Mouse (Mus musculus) forebrain, embryonic 11.5 days (tissue): ENCODE measurements around the gene Slc7a1. TPM values are rescaled to one million over a fixed set of nuclear protein-coding genes. Genes with fewer than 3 reads are reported as not detected.

Source experiments
- ATAC-seq: fragments of 200-750 bp; cut with Nextera tagmentation; replicated peaks from 2 replicates; pipeline ENCODE4 v1.8.0; 2017; ENCODE audit warnings: moderate TSS enrichment; ENCODE audit not compliant: low FRiP score
- DNase-seq: peaks from one replicate; pipeline ENCODE4 v3.0.0-alpha.2; 2017; ENCODE audit warnings: low spot score
- H3K27ac ChIP-seq: fragments of 300-500 bp; sonication (generic); 2 replicates; pipeline ENCODE4 v1.5.1; 2014; ENCODE audit warnings: low read depth, low read length
- H3K27me3 ChIP-seq: fragments of 300-500 bp; sonication (generic); 2 replicates; pipeline ENCODE4 v1.6.1; 2014; ENCODE audit warnings: mild to moderate bottlenecking, low read length, mixed read lengths; ENCODE audit not compliant: control insufficient read depth, insufficient read depth
- H3K36me3 ChIP-seq: fragments of 300-500 bp; sonication (generic); 2 replicates; pipeline ENCODE4 v1.6.1; 2014; ENCODE audit warnings: mild to moderate bottlenecking, low read length, moderate library complexity, mixed read lengths; ENCODE audit not compliant: control insufficient read depth, insufficient read depth
- H3K4me1 ChIP-seq: fragments of 300-500 bp; sonication (generic); replicated peaks from 2 replicates; pipeline ENCODE4 v1.6.1; 2014; ENCODE audit warnings: low read length, mixed read lengths; ENCODE audit not compliant: control insufficient read depth, insufficient read depth
- H3K4me2 ChIP-seq: fragments of 300-500 bp; sonication (generic); 2 replicates; pipeline ENCODE4 v1.6.1; 2014; ENCODE audit warnings: low read depth, mild to moderate bottlenecking, low read length, moderate library complexity, mixed read lengths; ENCODE audit not compliant: severe bottlenecking
- H3K4me3 ChIP-seq: fragments of 300-500 bp; sonication (generic); 2 replicates; pipeline ENCODE4 v1.5.1; 2014; ENCODE audit warnings: low read depth, low read length
- H3K9ac ChIP-seq: fragments of 300-500 bp; sonication (generic); 2 replicates; pipeline ENCODE4 v1.6.1; 2014; ENCODE audit warnings: low read length
- H3K9me3 ChIP-seq: fragments of 300-500 bp; sonication (generic); 2 replicates; pipeline ENCODE4 v1.6.1; 2016; ENCODE audit warnings: low read length, mixed read lengths; ENCODE audit not compliant: control insufficient read depth
- WGBS: fragments of 180-500 bp; shearing (Covaris S2); extraction: QIAGEN DNeasy Blood & Tissue Kit; methylation state at CpG from one replicate; pipeline ENCODE4 v1.1.7; 2014; 5-methylcytosine and 5-hydroxymethylcytosine counted together
- polyA plus RNA-seq: library from polyadenylated mRNA; unstranded; fragments of >200 nt; fragmentation: Nextera tagmentation; extraction: Ambion mirVana; gene quantifications from 2 replicates; pipeline ENCODE4 v1.2.1, GENCODE M21; 2014

Slc7a1 gene
- polyA plus RNA-seq, 1 experiment from 2014 or later, result 28.1 TPM

GRCm38 (mm10) chr5:148370624-148371023, 29.1 kb downstream of the Slc7a1 start:
- Histone ChIP-seq H3K9me3 (no peaks in the 10 kb centered on the region), H3K27me3 (no peaks in the 10 kb centered on the region), H3K4me1 (no peaks in the 10 kb centered on the region), H3K27ac (no peak overlapping the region), H3K4me2 (no peak overlapping the region), H3K36me3 (no peaks in the 10 kb centered on the region), H3K4me3 (no peak overlapping the region), H3K9ac (no peak overlapping the region)
- 95% methylated on average over 1 of the region's 1 CpGs for WGBS
- ATAC-seq, result no peak
- DNase-seq, result peak; percentile 60

DNA sequence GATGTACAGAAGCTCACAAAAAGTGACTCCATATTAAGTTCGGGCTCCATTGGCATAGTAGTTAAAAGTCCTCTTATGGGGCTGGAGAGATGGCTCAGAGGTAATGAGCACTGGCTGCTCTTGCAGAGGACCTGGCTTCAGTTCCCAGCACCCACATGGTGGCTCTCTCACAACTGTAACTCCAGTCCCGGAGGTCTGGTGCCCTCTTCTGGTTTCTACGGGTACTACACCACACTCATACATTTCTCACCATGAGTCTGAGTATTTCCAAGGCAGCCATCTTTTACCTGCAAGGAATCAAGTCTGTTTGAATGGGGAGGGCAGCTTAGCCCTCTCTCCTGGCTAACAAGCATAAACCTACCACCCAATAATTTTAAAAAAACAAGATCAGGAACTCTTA, 30.5 kb downstream of the Slc7a1 start:
- no peak overlapping the region for H3K9ac ChIP-seq
- no peaks in the 10 kb centered on the region for H3K4me1 ChIP-seq
- H3K4me2 ChIP-seq, result no peak overlapping the region
- H3K27ac ChIP-seq, result no peak overlapping the region
- H3K36me3 ChIP-seq, result no peaks in the 10 kb centered on the region
- H3K9me3 ChIP-seq, result no peaks in the 10 kb centered on the region
- H3K27me3 ChIP-seq, result no peaks in the 10 kb centered on the region
- H3K4me3 ChIP-seq, result no peak overlapping the region
- no peak for DNase-seq
- 88% methylated on average over 3 of the region's 3 CpGs for WGBS
- no peak for ATAC-seq

- H3K4me2 ChIP-seq, result no peak overlapping the region
- no peak for DNase-seq
- no peaks in the 10 kb centered on the region for H3K36me3 ChIP-seq
- ATAC-seq, result no peak
- no peak overlapping the region for H3K9ac ChIP-seq
- H3K4me1 ChIP-seq, result no peaks in the 10 kb centered on the region
- no peaks in the 10 kb centered on the region for H3K9me3 ChIP-seq
- no peaks in the 10 kb centered on the region for H3K27me3 ChIP-seq
- no peak overlapping the region for H3K27ac ChIP-seq
- H3K4me3 ChIP-seq, result no peak overlapping the region
- 90% methylated on average over 3 of the region's 3 CpGs for WGBS
These were observed 31.9 kb downstream of the Slc7a1 start for GRCm38 (mm10) chr5:148367816-148368215.

DNA sequence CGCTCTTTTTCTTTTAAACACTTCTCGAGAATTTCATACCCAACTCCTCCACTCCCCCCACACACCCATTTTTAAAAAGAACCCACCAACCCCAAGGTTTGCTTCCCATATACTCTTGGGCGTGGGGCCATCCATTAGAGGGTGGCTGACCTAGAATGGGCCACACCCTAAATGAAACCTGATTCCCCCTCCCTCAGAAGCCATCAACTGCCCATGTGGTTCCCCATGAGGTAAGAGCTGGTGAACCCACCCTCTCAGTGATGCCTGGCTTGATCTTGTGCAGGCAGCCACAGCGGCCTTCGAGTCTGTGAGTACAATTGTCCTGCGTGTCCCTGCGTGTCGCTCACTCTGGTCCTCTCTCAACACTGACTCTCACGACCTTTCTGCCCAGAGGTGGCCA, 33.2 kb downstream of the Slc7a1 start:
- no peaks in the 10 kb centered on the region for H3K9me3 ChIP-seq
- DNase-seq, result no peak
- H3K27me3 ChIP-seq, result no peaks in the 10 kb centered on the region
- no peak overlapping the region for H3K4me3 ChIP-seq
- H3K27ac ChIP-seq, result no peak overlapping the region
- no peak overlapping the region for H3K4me2 ChIP-seq
- no peak overlapping the region for H3K9ac ChIP-seq
- WGBS, result 91% methylated on average over 9 of the region's 9 CpGs
- no peaks in the 10 kb centered on the region for H3K4me1 ChIP-seq
- H3K36me3 ChIP-seq, result no peaks in the 10 kb centered on the region
- no peak for ATAC-seq

DNA sequence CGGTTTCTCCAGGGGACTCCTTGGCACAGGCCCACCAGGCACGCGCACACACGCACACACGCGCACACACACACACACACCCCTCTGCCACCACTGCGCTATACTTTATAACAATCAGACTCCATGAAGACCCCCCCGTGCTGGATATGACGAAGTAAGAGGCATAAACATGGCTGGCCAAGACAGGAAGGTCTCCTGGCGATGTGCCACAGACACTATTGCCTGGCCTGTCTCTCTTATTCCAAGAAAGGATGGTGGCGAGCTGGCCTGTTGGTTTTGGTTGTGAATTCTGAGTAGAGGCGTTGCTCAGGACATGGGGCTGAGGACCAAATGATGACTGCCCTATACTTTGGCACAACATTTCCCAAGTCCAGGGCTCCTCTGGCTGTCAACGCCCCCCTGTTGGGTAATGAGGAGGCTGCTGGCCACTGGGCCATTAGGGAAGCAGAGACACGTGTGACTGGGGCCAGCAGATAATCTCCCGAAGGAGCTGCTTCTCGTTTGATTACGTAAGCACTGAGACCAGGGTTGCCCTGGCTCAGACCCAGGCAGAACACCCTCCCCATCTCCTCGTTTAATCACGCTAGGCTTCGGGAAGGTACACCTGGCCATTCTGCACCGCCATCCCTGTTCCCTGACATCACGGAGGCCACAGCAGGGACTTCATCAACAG, 36.1 kb downstream of the Slc7a1 start:
- no peak for ATAC-seq
- H3K4me1 ChIP-seq, result no peaks in the 10 kb centered on the region
- H3K9me3 ChIP-seq, result no peaks in the 10 kb centered on the region
- no peak overlapping the region for H3K27ac ChIP-seq
- no peak for DNase-seq
- no peak overlapping the region for H3K9ac ChIP-seq
- no peaks in the 10 kb centered on the region for H3K36me3 ChIP-seq
- WGBS, result 88% methylated on average over 22 of the region's 22 CpGs
- no peak overlapping the region for H3K4me3 ChIP-seq
- no peaks in the 10 kb centered on the region for H3K27me3 ChIP-seq
- no peak overlapping the region for H3K4me2 ChIP-seq

DNA sequence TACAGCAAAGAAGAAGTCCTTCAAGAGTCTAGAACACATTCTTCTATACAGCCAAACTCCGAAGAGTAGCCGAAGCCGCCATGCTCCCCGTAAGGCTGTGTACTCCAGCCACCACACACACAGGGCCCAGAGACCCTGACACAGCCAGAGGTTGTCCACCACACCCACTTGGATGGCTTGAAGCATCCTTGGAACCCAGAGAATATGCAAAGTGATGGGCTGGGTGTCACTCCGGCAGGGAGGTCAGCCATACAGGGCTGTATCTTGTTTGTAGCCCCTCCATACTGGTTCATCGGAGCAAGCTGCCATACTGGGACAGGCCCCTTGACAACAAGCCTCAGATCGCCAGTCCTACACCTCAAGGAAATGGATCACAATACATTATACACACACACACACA, 37.4 kb downstream of the Slc7a1 start:
- H3K27me3 ChIP-seq, result no peaks in the 10 kb centered on the region
- no peak for DNase-seq
- no peak overlapping the region for H3K27ac ChIP-seq
- no peaks in the 10 kb centered on the region for H3K9me3 ChIP-seq
- 95% methylated on average over 7 of the region's 7 CpGs for WGBS
- H3K4me3 ChIP-seq, result no peak overlapping the region
- no peaks in the 10 kb centered on the region for H3K4me1 ChIP-seq
- ATAC-seq, result no peak
- no peak overlapping the region for H3K9ac ChIP-seq
- H3K36me3 ChIP-seq, result no peaks in the 10 kb centered on the region
- no peak overlapping the region for H3K4me2 ChIP-seq

- DNase-seq, result no peak
- no peak overlapping the region for H3K4me2 ChIP-seq
- no peak overlapping the region for H3K27ac ChIP-seq
- no peak overlapping the region for H3K9ac ChIP-seq
- no peak overlapping the region for H3K4me3 ChIP-seq
- WGBS, result 68% methylated on average over 3 of the region's 3 CpGs
- H3K36me3 ChIP-seq, result no peaks in the 10 kb centered on the region
- ATAC-seq, result no peak
- H3K9me3 ChIP-seq, result no peaks in the 10 kb centered on the region
- H3K4me1 ChIP-seq, result no peaks in the 10 kb centered on the region
- no peaks in the 10 kb centered on the region for H3K27me3 ChIP-seq
These were observed 38.0 kb downstream of the Slc7a1 start for GRCm38 (mm10) chr5:148361759-148362010.

DNA sequence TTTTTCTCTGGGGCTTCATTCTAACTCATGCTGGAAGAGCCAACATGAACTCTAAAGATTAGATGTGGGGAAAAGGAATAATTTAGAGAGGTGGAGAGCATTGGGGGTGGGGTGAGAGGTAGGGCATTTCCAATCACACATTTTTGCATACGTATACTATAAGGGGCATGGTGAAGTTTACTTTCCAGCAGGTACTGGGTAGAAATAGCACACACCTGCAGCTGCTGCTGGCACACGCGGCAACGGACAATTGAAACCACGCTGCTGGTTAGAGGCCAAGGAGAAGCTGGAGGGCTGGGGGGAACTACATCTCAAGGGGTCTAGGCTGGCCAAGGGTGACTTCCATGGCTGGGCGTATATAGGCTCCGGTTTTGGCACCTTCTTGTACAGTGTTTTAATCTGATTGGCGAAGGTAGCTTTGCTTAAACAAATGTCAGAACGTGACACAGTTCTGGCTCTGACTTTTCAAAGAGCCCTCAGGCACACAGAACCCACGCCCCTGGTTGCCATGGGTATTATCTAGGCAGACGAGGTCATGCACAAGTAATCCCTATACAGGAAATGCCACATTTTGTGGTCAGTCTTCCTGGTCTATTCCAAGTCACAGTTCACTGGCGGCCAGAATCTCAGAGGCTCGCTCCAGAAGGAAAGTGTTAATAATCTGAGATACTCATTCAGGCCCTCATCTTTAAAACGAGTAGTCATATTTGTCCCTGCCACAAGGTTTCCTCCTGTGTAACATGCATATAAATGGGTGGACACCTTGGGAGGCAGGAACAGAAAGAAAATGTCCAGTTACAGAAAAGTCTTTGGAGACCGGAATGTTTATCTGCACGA, 38.6 kb downstream of the Slc7a1 start:
- Histone ChIP-seq H3K27ac (no peak overlapping the region), H3K4me2 (no peak overlapping the region), H3K4me3 (no peak overlapping the region), H3K9ac (no peak overlapping the region), H3K4me1 (no peaks in the 10 kb centered on the region), H3K9me3 (no peaks in the 10 kb centered on the region), H3K27me3 (no peaks in the 10 kb centered on the region), H3K36me3 (no peaks in the 10 kb centered on the region)
- DNase-seq, result no peak
- ATAC-seq, result no peak
- WGBS, result 78% methylated on average over 16 of the region's 16 CpGs

DNA sequence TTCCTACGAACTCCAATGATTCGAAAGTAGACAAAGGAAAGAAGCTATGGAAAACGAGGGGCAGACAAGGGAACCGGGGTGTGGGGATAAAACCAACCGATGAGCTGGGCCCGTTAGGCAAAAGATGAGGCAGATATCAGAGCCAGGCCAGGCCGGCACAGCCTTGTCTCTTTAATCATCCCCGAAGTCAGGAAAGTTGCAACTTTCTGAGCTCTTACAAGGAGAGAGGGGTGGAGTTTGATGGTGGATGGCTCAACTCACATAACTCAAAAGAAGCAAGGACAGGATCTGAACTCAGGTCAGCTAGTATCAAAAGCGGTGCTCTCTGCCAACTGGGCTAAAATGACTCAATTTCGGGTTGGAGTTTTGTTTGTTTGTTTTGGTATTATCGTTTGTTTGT, 40.6 kb downstream of the Slc7a1 start:
- ATAC-seq (no peak), DNase-seq (no peak)
- WGBS, result 94% methylated on average over 11 of the region's 11 CpGs
- Histone ChIP-seq H3K36me3 (no peaks in the 10 kb centered on the region), H3K9ac (no peak overlapping the region), H3K27ac (no peak overlapping the region), H3K27me3 (no peaks in the 10 kb centered on the region), H3K9me3 (no peaks in the 10 kb centered on the region), H3K4me1 (no peaks in the 10 kb centered on the region), H3K4me3 (no peak overlapping the region), H3K4me2 (no peak overlapping the region)
